Mouse (Mus musculus) hindbrain, embryonic 12.5 days (tissue): ENCODE data around the gene Nanos2. TPM values are rescaled to one million over a fixed set of nuclear protein-coding genes. Genes with fewer than 3 reads are reported as not detected.

ENCODE experiments used
- ATAC-seq: fragments of 200-750 bp; cut with Nextera tagmentation; 2 replicates; pipeline ENCODE4 v1.8.0; 2017; ENCODE audit warnings: moderate TSS enrichment; ENCODE audit not compliant: low FRiP score
- H3K27ac ChIP-seq: fragments of 300-500 bp; sonication (generic); 2 replicates; pipeline ENCODE4 v1.5.1; 2016; ENCODE audit warnings: mild to moderate bottlenecking
- H3K27me3 ChIP-seq: fragments of 300-500 bp; sonication (generic); 2 replicates; pipeline ENCODE4 v1.6.1; 2016; ENCODE audit warnings: mild to moderate bottlenecking
- H3K36me3 ChIP-seq: fragments of 300-500 bp; sonication (generic); 2 replicates; pipeline ENCODE4 v1.6.1; 2016; ENCODE audit warnings: mild to moderate bottlenecking
- H3K4me1 ChIP-seq: fragments of 300-500 bp; sonication (generic); 2 replicates; pipeline ENCODE4 v1.6.1; 2016
- H3K4me2 ChIP-seq: fragments of 300-500 bp; sonication (generic); replicated peaks from 2 replicates; pipeline ENCODE4 v1.6.1; 2016; ENCODE audit warnings: mild to moderate bottlenecking
- H3K4me3 ChIP-seq: fragments of 300-500 bp; sonication (generic); 2 replicates; pipeline ENCODE4 v1.5.1; 2016; ENCODE audit warnings: mild to moderate bottlenecking
- H3K9ac ChIP-seq: fragments of 300-500 bp; sonication (generic); 2 replicates; pipeline ENCODE4 v1.6.1; 2016; ENCODE audit warnings: mild to moderate bottlenecking, moderate library complexity
- H3K9me3 ChIP-seq: fragments of 300-500 bp; sonication (generic); replicated peaks from 2 replicates; pipeline ENCODE4 v1.6.1; 2016; ENCODE audit warnings: mild to moderate bottlenecking
- WGBS: fragments of 180-500 bp; shearing (Covaris S2); methylation state at CpG from one replicate; pipeline ENCODE4 v1.1.7; 2016; 5-methylcytosine and 5-hydroxymethylcytosine counted together
- polyA plus RNA-seq: library from polyadenylated mRNA; unstranded; fragments of >200 nt; fragmentation: Nextera tagmentation; extraction: Ambion mirVana; gene quantifications from 2 replicates; pipeline ENCODE4 v1.2.1, GENCODE M21; 2016

The Nanos2 gene
- polyA plus RNA-seq, 1 experiment from 2014 or later: 0.37 TPM

GRCm38 (mm10) chr7:19006476-19006875, 19.3 kb downstream of the Nanos2 start:
- Histone ChIP-seq H3K27ac (no peak overlapping the region), H3K9me3 (no peaks in the 10 kb centered on the region), H3K36me3 (peaks cover 23% of the 10 kb centered on the region), H3K9ac (no peak overlapping the region), H3K27me3 (no peaks in the 10 kb centered on the region), H3K4me1 (peaks cover 39% of the 10 kb centered on the region), H3K4me2 (peak overlapping the region; percentile 99), H3K4me3 (no peak overlapping the region; the same call in 1 of the 2 replicates)
- 10% methylated on average over 12 of the region's 12 CpGs for WGBS
- ATAC-seq: 0 out of 2 replicates have a peak, but pooled peaks have one; percentile 9

- H3K4me2 ChIP-seq: peak overlapping the region; percentile 99; the same call in 1 of the 2 replicates
- no peak overlapping the region for H3K9ac ChIP-seq
- H3K9me3 ChIP-seq: no peaks in the 10 kb centered on the region
- peaks cover 23% of the 10 kb centered on the region for H3K36me3 ChIP-seq
- no peak overlapping the region for H3K27ac ChIP-seq
- H3K4me1 ChIP-seq: peaks cover 46% of the 10 kb centered on the region
- no peak for ATAC-seq
- WGBS: 80% methylated on average over 13 of the region's 13 CpGs
- H3K4me3 ChIP-seq: no peak overlapping the region
- no peaks in the 10 kb centered on the region for H3K27me3 ChIP-seq
Measured at GRCm38 (mm10) chr7:19007026-19007977, 20.1 kb downstream of the Nanos2 start.

DNA sequence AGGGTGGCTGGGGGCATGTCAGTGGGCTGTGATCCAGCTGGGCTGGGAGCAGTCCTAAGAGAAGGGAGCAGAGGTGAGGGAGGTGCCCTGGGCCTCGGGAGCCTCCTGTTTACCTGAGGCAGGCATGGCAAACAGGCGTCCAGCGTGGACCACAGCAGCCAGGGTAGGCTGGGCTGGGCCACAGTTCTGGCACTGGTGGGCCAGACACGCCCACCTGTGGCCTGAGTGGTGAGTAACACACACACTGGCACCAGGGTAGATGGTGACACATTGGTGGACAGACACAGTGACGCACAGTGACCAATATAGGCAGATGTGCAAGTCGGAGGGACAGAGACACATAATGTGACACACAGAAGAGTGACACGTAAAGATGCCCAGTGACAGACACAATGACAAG, 23.4 kb downstream of the Nanos2 start:
- no peak for ATAC-seq
- no peak overlapping the region for H3K27ac ChIP-seq
- H3K36me3 ChIP-seq: peaks cover 16% of the 10 kb centered on the region
- H3K9ac ChIP-seq: no peak overlapping the region
- peaks cover 34% of the 10 kb centered on the region for H3K4me1 ChIP-seq
- no peaks in the 10 kb centered on the region for H3K27me3 ChIP-seq
- no peak overlapping the region for H3K4me2 ChIP-seq
- 87% methylated on average over 7 of the region's 7 CpGs for WGBS
- H3K9me3 ChIP-seq: no peaks in the 10 kb centered on the region
- H3K4me3 ChIP-seq: no peak overlapping the region

DNA sequence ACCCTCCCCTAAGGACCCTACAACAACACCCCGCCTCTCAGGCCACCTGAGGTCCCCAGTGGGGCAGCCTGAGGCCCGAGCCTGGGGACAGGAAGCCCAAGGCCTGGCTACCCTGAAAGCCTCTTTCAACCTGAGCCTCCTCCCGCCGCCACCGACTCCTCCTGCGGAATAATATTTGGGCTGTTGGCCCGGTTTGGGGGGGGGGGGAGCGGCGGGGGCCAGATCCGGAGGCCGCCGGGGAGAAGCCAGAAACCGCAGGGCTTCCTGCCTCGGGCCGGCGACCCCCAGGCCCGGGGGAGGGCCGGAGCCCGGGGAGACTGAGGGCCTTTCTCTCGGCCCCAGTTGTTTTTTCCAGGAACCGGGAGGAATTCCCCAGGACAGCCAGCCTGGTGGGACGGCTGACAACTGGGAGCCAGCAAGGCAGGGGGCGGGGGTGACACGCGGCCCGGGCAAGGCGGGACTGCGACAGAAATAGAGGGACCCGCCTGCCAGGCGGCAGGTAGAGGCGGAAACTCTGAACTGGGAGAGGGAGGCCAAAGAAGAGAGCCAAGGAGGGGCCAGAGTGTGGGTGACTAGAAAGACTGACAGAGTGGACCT, 24.9 kb downstream of the Nanos2 start:
- peak overlapping the region; percentile 28 for H3K4me3 ChIP-seq
- peaks cover 20% of the 10 kb centered on the region for H3K4me1 ChIP-seq
- ATAC-seq: peak; percentile 27; the same call in 1 of the 2 replicates
- H3K9me3 ChIP-seq: no peaks in the 10 kb centered on the region
- peak overlapping the region; percentile 57 for H3K4me2 ChIP-seq
- peaks cover 3% of the 10 kb centered on the region for H3K36me3 ChIP-seq
- peak overlapping the region; percentile 55 for H3K27ac ChIP-seq
- WGBS: 2% methylated on average over 27 of the region's 31 CpGs
- no peaks in the 10 kb centered on the region for H3K27me3 ChIP-seq
- peak overlapping the region; percentile 61 for H3K9ac ChIP-seq

DNA sequence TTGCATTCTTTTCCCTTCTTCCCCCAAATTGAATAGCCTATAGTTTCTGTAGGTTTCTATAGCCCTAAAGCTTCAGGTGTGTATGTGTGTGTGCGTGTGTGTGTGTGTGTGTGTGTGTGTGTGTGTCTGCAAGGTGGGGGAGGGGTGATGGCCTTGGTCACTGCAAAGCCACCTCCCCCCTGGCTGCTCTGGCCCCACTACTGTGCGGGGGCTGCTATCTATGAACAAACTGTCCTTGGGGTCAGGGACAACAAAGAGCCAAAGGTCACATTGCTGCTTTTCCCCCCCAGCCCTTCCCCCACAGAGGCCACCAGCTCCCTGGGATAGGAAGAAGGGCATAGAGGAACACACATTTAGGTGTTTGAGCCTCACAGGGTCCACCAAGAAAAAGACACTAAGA, 25.7 kb downstream of the Nanos2 start:
- H3K4me3 ChIP-seq: no peak overlapping the region
- no peaks in the 10 kb centered on the region for H3K9me3 ChIP-seq
- no peak overlapping the region for H3K27ac ChIP-seq
- peaks cover 14% of the 10 kb centered on the region for H3K4me1 ChIP-seq
- no peak overlapping the region for H3K9ac ChIP-seq
- H3K27me3 ChIP-seq: no peaks in the 10 kb centered on the region
- WGBS: 51% methylated on average over 2 of the region's 2 CpGs
- ATAC-seq: no peak
- H3K36me3 ChIP-seq: no peaks in the 10 kb centered on the region
- no peak overlapping the region for H3K4me2 ChIP-seq

- Histone ChIP-seq H3K4me3 (no peak overlapping the region), H3K9ac (no peak overlapping the region), H3K36me3 (no peaks in the 10 kb centered on the region), H3K9me3 (no peaks in the 10 kb centered on the region), H3K27ac (no peak overlapping the region), H3K4me1 (peaks cover 14% of the 10 kb centered on the region), H3K27me3 (0 out of 2 replicates have a peak, but pooled peaks cover 2% of the 10 kb centered on the region), H3K4me2 (no peak overlapping the region)
- 60% methylated on average over 15 of the region's 15 CpGs for WGBS
- no peak for ATAC-seq
Measured at GRCm38 (mm10) chr7:19014452-19014851, 27.3 kb downstream of the Nanos2 start.

DNA sequence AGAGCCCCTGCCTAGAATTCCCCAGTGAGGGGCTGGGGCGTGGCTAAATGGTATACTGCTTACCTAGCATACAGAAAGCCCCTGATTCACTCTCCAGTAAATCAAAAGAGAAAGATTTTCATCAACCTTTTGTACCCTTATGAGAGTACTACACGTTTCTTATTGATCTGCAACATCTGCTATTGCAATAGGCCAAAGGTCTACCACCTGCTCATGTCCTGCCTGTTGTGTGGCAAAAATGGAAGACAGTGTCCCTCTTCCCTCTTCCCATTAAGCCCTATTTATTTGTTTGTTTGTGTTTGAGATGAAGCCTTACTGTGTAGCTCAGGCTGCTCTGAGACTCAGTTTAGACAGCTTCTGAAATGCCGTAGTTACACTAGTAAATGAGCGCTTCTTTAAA, 28.8 kb downstream of the Nanos2 start:
- H3K4me1 ChIP-seq: peaks cover 14% of the 10 kb centered on the region

DNA sequence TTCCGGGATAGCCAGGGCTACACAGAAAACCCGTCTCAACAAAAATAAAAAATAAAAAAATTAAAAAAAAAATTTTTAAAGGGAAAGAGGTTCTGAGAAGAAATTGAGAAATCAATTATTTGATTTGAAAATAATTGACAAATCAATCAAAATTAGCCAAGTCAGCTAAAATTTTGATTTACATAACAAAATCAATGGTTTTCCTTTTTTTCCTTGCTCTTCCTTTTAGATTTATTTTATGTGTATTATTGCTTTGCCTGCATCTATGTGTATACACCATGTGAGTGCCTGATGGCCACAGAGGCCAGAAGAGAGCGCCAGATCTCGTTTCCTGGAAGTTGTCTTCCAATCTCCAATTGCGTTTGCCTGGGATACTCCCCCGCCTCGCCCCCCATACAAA, 30.7 kb downstream of the Nanos2 start:
- Histone ChIP-seq H3K27me3 (peaks cover 34% of the 10 kb centered on the region), H3K9me3 (no peaks in the 10 kb centered on the region), H3K4me3 (no peak overlapping the region), H3K4me2 (no peak overlapping the region), H3K9ac (no peak overlapping the region), H3K27ac (no peak overlapping the region), H3K36me3 (no peaks in the 10 kb centered on the region), H3K4me1 (peaks cover 2% of the 10 kb centered on the region; the same call in 1 of the 2 replicates)
- WGBS: 90% methylated on average over 7 of the region's 7 CpGs
- ATAC-seq: no peak

More for the DNA sequence above, 28.8 kb downstream of the Nanos2 start:
- H3K9me3 ChIP-seq: no peaks in the 10 kb centered on the region
- no peak for ATAC-seq
- no peak overlapping the region for H3K9ac ChIP-seq
- H3K36me3 ChIP-seq: no peaks in the 10 kb centered on the region
- peaks cover 16% of the 10 kb centered on the region for H3K27me3 ChIP-seq
- H3K4me2 ChIP-seq: no peak overlapping the region
- WGBS: 82% methylated on average over 4 of the region's 4 CpGs
- no peak overlapping the region for H3K4me3 ChIP-seq
- no peak overlapping the region for H3K27ac ChIP-seq

DNA sequence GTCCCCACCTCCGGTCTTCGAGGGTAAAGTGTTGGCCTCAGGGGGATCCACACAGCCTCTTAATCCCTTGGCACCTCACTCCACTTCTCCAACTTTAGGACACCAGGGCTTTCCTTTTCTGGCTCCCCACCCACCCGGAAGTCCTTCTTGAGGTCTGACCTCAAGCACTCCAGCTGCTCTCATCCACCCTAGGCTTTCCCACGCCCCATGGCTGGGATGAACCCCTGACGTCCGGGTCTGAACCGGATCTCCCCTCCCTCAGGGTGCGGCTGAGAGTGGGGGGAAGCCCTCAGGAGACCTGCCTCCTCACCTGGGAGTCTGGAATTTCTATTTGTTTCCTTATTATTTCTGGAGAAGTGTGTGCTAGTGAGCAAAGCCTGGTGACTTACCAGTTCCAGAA, 33.8 kb downstream of the Nanos2 start:
- H3K9ac ChIP-seq: no peak overlapping the region
- no peak overlapping the region for H3K4me3 ChIP-seq
- peaks cover 44% of the 10 kb centered on the region for H3K27me3 ChIP-seq
- H3K9me3 ChIP-seq: no peaks in the 10 kb centered on the region
- H3K4me1 ChIP-seq: peaks cover 14% of the 10 kb centered on the region
- H3K4me2 ChIP-seq: no peak overlapping the region
- ATAC-seq: no peak
- H3K27ac ChIP-seq: no peak overlapping the region
- no peaks in the 10 kb centered on the region for H3K36me3 ChIP-seq
- 28% methylated on average over 8 of the region's 8 CpGs for WGBS

DNA sequence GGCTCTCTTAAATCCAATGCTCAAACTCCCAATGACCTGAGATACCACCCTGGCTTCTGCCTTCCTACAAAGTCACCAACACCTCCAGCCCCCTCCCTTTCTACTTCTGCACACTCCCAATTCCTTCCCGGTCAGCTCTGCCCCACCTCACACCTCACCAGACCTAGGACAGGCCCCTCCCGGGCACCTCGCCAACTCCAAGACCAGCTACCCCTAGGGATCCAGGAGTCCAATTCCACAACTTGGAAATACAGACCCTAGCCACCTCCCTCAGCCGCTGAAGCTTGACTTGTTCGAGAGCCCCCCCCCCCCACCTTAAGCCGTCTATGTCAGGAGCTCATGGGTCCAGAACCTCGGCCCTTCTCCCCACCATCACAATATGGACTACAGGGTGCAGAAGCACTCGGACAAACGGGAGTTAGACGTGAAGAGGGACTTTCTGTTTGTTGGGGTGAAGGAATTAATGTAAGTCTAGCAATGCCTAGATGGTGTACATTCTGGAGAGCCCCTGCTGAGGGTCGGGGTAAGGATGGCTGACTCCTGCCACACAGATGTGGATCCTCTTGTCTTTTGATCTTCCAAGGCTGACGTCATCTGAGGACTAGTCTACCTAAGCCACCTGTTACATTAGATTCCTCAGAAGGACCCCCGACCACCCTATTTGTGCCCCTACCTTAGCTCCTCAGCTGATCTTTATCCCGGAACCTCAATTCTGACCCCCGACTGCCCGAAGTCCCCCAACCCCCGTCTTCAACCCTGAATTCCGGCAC, 35.2 kb downstream of the Nanos2 start:
- Histone ChIP-seq H3K4me2 (no peak overlapping the region), H3K36me3 (no peaks in the 10 kb centered on the region), H3K9me3 (no peaks in the 10 kb centered on the region), H3K27ac (no peak overlapping the region), H3K4me3 (no peak overlapping the region), H3K9ac (no peak overlapping the region), H3K27me3 (peaks cover 44% of the 10 kb centered on the region), H3K4me1 (peaks cover 19% of the 10 kb centered on the region)
- WGBS: 59% methylated on average over 18 of the region's 18 CpGs
- ATAC-seq: no peak

DNA sequence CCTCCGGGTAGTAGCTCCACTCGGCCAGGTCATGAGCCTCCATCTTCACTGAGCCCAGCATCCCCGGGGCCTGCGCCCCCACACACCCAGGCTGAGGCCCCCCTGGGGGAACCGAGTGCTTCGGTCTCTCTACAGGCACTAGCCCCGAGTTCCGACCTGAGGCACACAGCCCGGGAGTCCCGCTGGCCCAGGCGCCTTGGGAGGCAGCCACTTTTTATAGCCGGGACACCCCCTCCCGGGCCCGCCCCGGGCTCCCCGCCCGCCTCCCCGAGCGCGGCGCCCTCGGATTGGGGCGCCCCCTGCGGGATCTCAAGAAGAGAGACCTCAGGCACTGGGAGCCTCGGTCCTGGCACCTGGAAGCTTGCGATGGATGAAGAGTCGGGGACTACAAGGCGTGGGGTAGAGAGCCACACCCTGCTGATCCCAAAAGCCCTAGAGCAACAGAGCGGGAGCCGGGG, 36.2 kb downstream of the Nanos2 start, which contains the start of gene Foxa3:
Foxa3 (minus strand) TSS at position 182 of the 458 bp plus-strand sequence.
- Histone ChIP-seq H3K9me3 (no peaks in the 10 kb centered on the region), H3K4me3 (peak within 1 kb of the TSS; percentile 92), H3K4me1 (peaks cover 19% of the 10 kb centered on the region), H3K36me3 (no peaks in the 10 kb centered on the region), H3K27me3 (peaks cover 44% of the 10 kb centered on the region), H3K4me2 (peak within 1 kb of the TSS; percentile 80), H3K27ac (peak within 1 kb of the TSS; percentile 70), H3K9ac (peak within 1 kb of the TSS; percentile 95)
- peak; percentile 21 for ATAC-seq
- WGBS: 4% methylated on average over 30 of the region's 30 CpGs

DNA sequence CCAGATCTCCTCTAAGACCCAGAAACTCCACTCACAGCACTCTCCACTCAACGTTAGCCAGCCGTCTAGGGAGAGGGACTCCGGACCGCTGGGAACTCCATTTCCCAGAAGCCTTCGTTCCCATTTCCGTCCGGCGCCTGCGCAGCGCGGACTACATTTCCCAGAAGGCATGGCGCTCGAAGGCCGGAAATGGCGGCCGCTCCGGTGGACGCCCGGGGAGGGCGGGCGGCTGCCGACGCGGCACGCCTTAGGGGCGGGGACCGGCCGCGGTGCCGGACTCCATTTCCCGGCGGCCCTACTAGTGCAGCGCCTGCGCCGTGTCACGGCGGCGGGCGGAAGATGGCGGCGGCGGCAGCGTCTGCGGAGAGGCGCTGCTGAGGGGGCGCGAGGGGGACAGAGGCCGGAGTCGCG, 36.9 kb downstream of the Nanos2 start, which contains the start of gene Sympk:
Sympk (plus strand) TSS at position 282 of the 411 bp plus-strand sequence.
- Histone ChIP-seq H3K9me3 (no peaks in the 10 kb centered on the region), H3K27me3 (peaks cover 44% of the 10 kb centered on the region), H3K4me3 (peak within 1 kb of the TSS; percentile 92), H3K4me1 (peaks cover 19% of the 10 kb centered on the region), H3K36me3 (peaks cover 6% of the 10 kb centered on the region), H3K9ac (peak within 1 kb of the TSS; percentile 95), H3K27ac (peak within 1 kb of the TSS; percentile 70), H3K4me2 (peak within 1 kb of the TSS; percentile 80)
- WGBS: 1% methylated on average over 31 of the region's 50 CpGs
- peak; percentile 95 for ATAC-seq
